Mouse (Mus musculus) ES-Bruce4 (cell line): ENCODE measurements around the gene Gpr61. TPM values are rescaled to one million over a fixed set of nuclear protein-coding genes. Genes with fewer than 3 reads are reported as not detected.

Experiments
- H3K27ac ChIP-seq: 2 replicates; pipeline ENCODE4 v1.5.1; 2012; ENCODE audit warnings: low read length, inconsistent platforms; ENCODE audit not compliant: insufficient read depth
- H3K27me3 ChIP-seq: 2 replicates; pipeline ENCODE4 v1.6.1; 2012; ENCODE audit warnings: mild to moderate bottlenecking, low read length, inconsistent platforms; ENCODE audit not compliant: control insufficient read depth, poor library complexity, insufficient read depth, severe bottlenecking
- H3K36me3 ChIP-seq: 2 replicates; pipeline ENCODE4 v1.6.1; 2012; ENCODE audit warnings: inconsistent platforms, mild to moderate bottlenecking, low read length, moderate library complexity; ENCODE audit not compliant: control insufficient read depth, poor library complexity, insufficient read depth, severe bottlenecking
- H3K4me1 ChIP-seq: one replicate; pipeline ENCODE4 v1.8.1; 2011; ENCODE audit warnings: low read length; ENCODE audit not compliant: control insufficient read depth, insufficient read depth
- H3K4me3 ChIP-seq: 2 replicates; pipeline ENCODE4 v1.5.1; 2011; ENCODE audit warnings: low read depth, mild to moderate bottlenecking, low read length
- H3K9ac ChIP-seq: 2 replicates; pipeline ENCODE4 v1.6.1; 2012; ENCODE audit warnings: low read depth, mild to moderate bottlenecking, inconsistent platforms; ENCODE audit not compliant: poor library complexity, severe bottlenecking
- H3K9me3 ChIP-seq: replicated peaks from 2 replicates; pipeline ENCODE4 v1.6.1; 2012; ENCODE audit warnings: mild to moderate bottlenecking, low read length, inconsistent platforms; ENCODE audit not compliant: control insufficient read depth, poor library complexity, insufficient read depth, severe bottlenecking
- CTCF ChIP-seq: IDR thresholded peaks from one replicate; pipeline ENCODE4 v1.8.1; 2011; ENCODE audit warnings: low read depth, low read length
- EP300 ChIP-seq: IDR thresholded peaks from 2 replicates; pipeline ENCODE4 v1.6.1; 2011; ENCODE audit warnings: low read depth, low read length; ENCODE audit not compliant: insufficient read depth
- POLR2A ChIP-seq: IDR thresholded peaks from one replicate; pipeline ENCODE4 v1.8.1; 2011; ENCODE audit warnings: low read length; ENCODE audit not compliant: insufficient read depth
- polyA plus RNA-seq: library from polyadenylated mRNA; stranded (reverse); fragments of >200 nt; gene quantifications from 2 replicates; pipeline ENCODE4 v1.2.4, GENCODE M21; 2011; ENCODE audit warnings: low read depth; ENCODE audit not compliant: missing spikeins, insufficient read depth, insufficient read length

Gpr61 gene
- polyA plus RNA-seq, 1 experiment = not detected

- Histone ChIP-seq H3K4me1 (no peaks in the 10 kb centered on the region), H3K27ac (no peak overlapping the region), H3K9me3 (no peaks in the 10 kb centered on the region), H3K9ac (no peak overlapping the region), H3K27me3 (no peaks in the 10 kb centered on the region), H3K4me3 (no peak overlapping the region), H3K36me3 (no peaks in the 10 kb centered on the region)
- TF ChIP-seq CTCF (no peak), EP300 (no peak), POLR2A (no peak)
Measured at GRCm38 (mm10) chr3:108199231-108199630, 44.5 kb upstream of the Gpr61 start.

GRCm38 (mm10) chr3:108197066-108197497 lies 42.4 kb upstream of the Gpr61 start:
- TF ChIP-seq EP300 (no peak), CTCF (peak; percentile 9)
- Histone ChIP-seq H3K9ac (no peak overlapping the region), H3K27ac (no peak overlapping the region), H3K36me3 (no peaks in the 10 kb centered on the region), H3K4me1 (peaks cover 1% of the 10 kb centered on the region), H3K9me3 (no peaks in the 10 kb centered on the region), H3K4me3 (peak overlapping the region; percentile 17), H3K27me3 (no peaks in the 10 kb centered on the region)

GRCm38 (mm10) chr3:108195941-108196590 lies 41.4 kb upstream of the Gpr61 start:
- H3K27me3 ChIP-seq = no peaks in the 10 kb centered on the region
- H3K4me1 ChIP-seq = peaks cover 1% of the 10 kb centered on the region
- H3K9me3 ChIP-seq = no peaks in the 10 kb centered on the region
- no peaks in the 10 kb centered on the region for H3K36me3 ChIP-seq
- H3K4me3 ChIP-seq = no peak overlapping the region
- H3K27ac ChIP-seq = no peak overlapping the region
- H3K9ac ChIP-seq = no peak overlapping the region
- no peak for TF ChIP-seq CTCF
- no peak for TF ChIP-seq EP300
- TF ChIP-seq POLR2A = no peak

- Histone ChIP-seq H3K27ac (no peak overlapping the region), H3K4me1 (peaks cover 1% of the 10 kb centered on the region), H3K27me3 (no peaks in the 10 kb centered on the region), H3K36me3 (no peaks in the 10 kb centered on the region), H3K4me3 (no peak overlapping the region), H3K9ac (no peak overlapping the region), H3K9me3 (no peaks in the 10 kb centered on the region)
- TF ChIP-seq EP300 (no peak), CTCF (no peak), POLR2A (no peak)
Measured at GRCm38 (mm10) chr3:108195287-108195686, 40.6 kb upstream of the Gpr61 start.

GRCm38 (mm10) chr3:108193686-108194085 lies 39.0 kb upstream of the Gpr61 start:
- Histone ChIP-seq H3K27ac (no peak overlapping the region), H3K9ac (no peak overlapping the region), H3K27me3 (no peaks in the 10 kb centered on the region)

GRCm38 (mm10) chr3:108189897-108190296 lies 35.2 kb upstream of the Gpr61 start:
- TF ChIP-seq EP300 (no peak), CTCF (no peak), POLR2A (no peak)
- Histone ChIP-seq H3K9ac (no peak overlapping the region), H3K27me3 (no peaks in the 10 kb centered on the region), H3K4me3 (no peak overlapping the region), H3K36me3 (no peaks in the 10 kb centered on the region), H3K27ac (no peak overlapping the region), H3K4me1 (peaks cover 1% of the 10 kb centered on the region), H3K9me3 (no peaks in the 10 kb centered on the region)

More at GRCm38 (mm10) chr3:108193686-108194085, 39.0 kb upstream of the Gpr61 start:
- no peaks in the 10 kb centered on the region for H3K9me3 ChIP-seq
- TF ChIP-seq EP300 (no peak), CTCF (no peak), POLR2A (no peak)
- H3K4me3 ChIP-seq = no peak overlapping the region
- no peaks in the 10 kb centered on the region for H3K36me3 ChIP-seq
- H3K4me1 ChIP-seq = peaks cover 1% of the 10 kb centered on the region
